Mouse (Mus musculus) thymus, adult 2 months (tissue): ENCODE data around the gene Gjb4.

ENCODE experiments used
- CTCF ChIP-seq: fragments of 200-500 bp; IDR thresholded peaks from 2 replicates; pipeline ENCODE4 v1.5.1; 2012; ENCODE audit warnings: mild to moderate bottlenecking, control low read depth, low read length, moderate library complexity, borderline replicate concordance; ENCODE audit not compliant: control insufficient read depth, poor library complexity, insufficient read depth; ENCODE audit errors: extremely low read depth
- POLR2A ChIP-seq: fragments of 200-500 bp; IDR thresholded peaks from 2 replicates; pipeline ENCODE4 v1.6.1; 2012; ENCODE audit warnings: mild to moderate bottlenecking, low read length, control low read depth, moderate library complexity; ENCODE audit not compliant: control insufficient read depth, poor library complexity, insufficient read depth; ENCODE audit errors: extremely low read depth

- no peak for TF ChIP-seq CTCF
- no peak for TF ChIP-seq POLR2A
These were observed 48.7 kb upstream of the Gjb4 start for GRCm38 (mm10) chr4:127402614-127403013.
